Mouse (Mus musculus) forebrain, embryonic 16.5 days (tissue): ENCODE data around the gene Ehhadh. TPM values are rescaled to one million over a fixed set of nuclear protein-coding genes. Genes with fewer than 3 reads are reported as not detected.

Experiments
- ATAC-seq: fragments of 200-750 bp; cut with Nextera tagmentation; 2 replicates; pipeline ENCODE4 v1.8.0; 2017; ENCODE audit warnings: mild to moderate bottlenecking, moderate library complexity
- H3K27ac ChIP-seq: fragments of 300-500 bp; sonication (generic); 2 replicates; pipeline ENCODE4 v1.5.1; 2014; ENCODE audit warnings: low read length, control low read depth
- H3K27me3 ChIP-seq: fragments of 300-500 bp; sonication (generic); replicated peaks from 2 replicates; pipeline ENCODE4 v1.6.1; 2014; ENCODE audit warnings: low read length; ENCODE audit not compliant: control insufficient read depth, insufficient read depth
- H3K36me3 ChIP-seq: fragments of 300-500 bp; sonication (generic); 2 replicates; pipeline ENCODE4 v1.6.1; 2014; ENCODE audit not compliant: control insufficient read depth, insufficient read depth
- H3K4me1 ChIP-seq: fragments of 300-500 bp; sonication (generic); replicated peaks from 2 replicates; pipeline ENCODE4 v1.6.1; 2014; ENCODE audit warnings: low read length; ENCODE audit not compliant: control insufficient read depth, insufficient read depth
- H3K4me2 ChIP-seq: fragments of 300-500 bp; sonication (generic); 2 replicates; pipeline ENCODE4 v1.6.1; 2014; ENCODE audit warnings: mild to moderate bottlenecking, low read length, control low read depth
- H3K4me3 ChIP-seq: fragments of 300-500 bp; sonication (generic); replicated peaks from 2 replicates; pipeline ENCODE4 v1.5.1; 2014; ENCODE audit warnings: mild to moderate bottlenecking, low read length, control low read depth
- H3K9ac ChIP-seq: fragments of 300-500 bp; sonication (generic); replicated peaks from 2 replicates; pipeline ENCODE4 v1.6.1; 2014; ENCODE audit warnings: low read depth, low read length, control low read depth
- H3K9me3 ChIP-seq: fragments of 300-500 bp; sonication (generic); 2 replicates; pipeline ENCODE4 v1.6.1; 2016; ENCODE audit warnings: low read length; ENCODE audit not compliant: control insufficient read depth
- WGBS: fragments of 180-500 bp; shearing (Covaris S2); extraction: QIAGEN DNeasy Blood & Tissue Kit; methylation state at CpG from one replicate; pipeline ENCODE4 v1.1.7; 2014; 5-methylcytosine and 5-hydroxymethylcytosine counted together
- polyA plus RNA-seq: library from polyadenylated mRNA; unstranded; fragments of >200 nt; fragmentation: Nextera tagmentation; extraction: Ambion mirVana; gene quantifications from 2 replicates; pipeline ENCODE4 v1.2.1, GENCODE M21; 2015

The Ehhadh gene
- polyA plus RNA-seq, 1 experiment from 2014 or later: 1.1 TPM

DNA sequence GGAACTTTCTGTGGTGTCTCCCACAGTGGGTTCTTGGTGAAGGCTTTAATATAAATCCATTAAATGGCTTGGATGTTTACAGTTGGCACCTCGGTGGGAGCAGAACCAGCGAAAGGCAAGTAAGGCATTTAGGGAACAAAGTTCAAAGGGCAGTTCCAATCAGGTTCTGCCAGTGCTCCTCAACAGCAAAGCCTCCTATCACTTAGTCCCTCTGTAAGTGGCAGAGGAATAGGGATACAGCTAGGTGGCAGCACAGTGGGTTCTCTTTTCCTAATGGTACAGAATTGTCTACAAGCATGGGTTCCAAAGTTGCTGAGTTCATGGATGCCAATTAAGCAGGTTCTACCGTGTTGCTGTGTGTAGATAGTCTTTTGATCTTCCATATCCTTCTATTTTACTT is 974 bp upstream of the Ehhadh start:
- Histone ChIP-seq H3K27ac (no peak overlapping the region), H3K9me3 (no peaks in the 10 kb centered on the region), H3K4me3 (no peak overlapping the region), H3K9ac (no peak overlapping the region), H3K4me1 (peaks cover 13% of the 10 kb centered on the region), H3K27me3 (no peaks in the 10 kb centered on the region), H3K4me2 (no peak overlapping the region), H3K36me3 (no peaks in the 10 kb centered on the region)
- 47% methylated on average over 3 of the region's 3 CpGs for WGBS
- ATAC-seq: no peak

DNA sequence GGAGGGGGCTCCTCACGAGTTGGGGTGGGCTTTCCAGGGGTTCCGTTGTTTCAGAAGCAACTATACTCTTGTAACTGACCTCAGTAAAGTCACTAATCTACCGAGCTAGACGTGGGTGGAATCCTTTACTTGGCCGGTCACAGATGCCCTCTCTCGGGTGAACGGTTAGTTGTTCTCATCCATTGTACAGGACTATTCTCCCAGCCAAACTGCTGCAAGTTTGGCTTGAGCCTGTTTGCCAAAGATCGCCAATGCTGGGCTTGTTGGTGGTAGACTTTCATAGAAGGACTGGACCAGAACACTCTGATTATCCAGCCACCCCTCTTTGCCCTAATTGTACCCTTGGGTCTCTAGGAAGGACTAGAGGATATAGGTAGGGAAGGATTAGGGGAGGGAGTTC is 1.3 kb downstream of the Ehhadh start:
- Histone ChIP-seq H3K4me2 (no peak overlapping the region), H3K9ac (no peak overlapping the region), H3K4me3 (no peak overlapping the region), H3K27me3 (no peaks in the 10 kb centered on the region), H3K36me3 (no peaks in the 10 kb centered on the region), H3K9me3 (no peaks in the 10 kb centered on the region), H3K27ac (no peak overlapping the region), H3K4me1 (peaks cover 10% of the 10 kb centered on the region; the same call in 1 of the 2 replicates)
- ATAC-seq: no peak
- 88% methylated on average over 8 of the region's 8 CpGs for WGBS

DNA sequence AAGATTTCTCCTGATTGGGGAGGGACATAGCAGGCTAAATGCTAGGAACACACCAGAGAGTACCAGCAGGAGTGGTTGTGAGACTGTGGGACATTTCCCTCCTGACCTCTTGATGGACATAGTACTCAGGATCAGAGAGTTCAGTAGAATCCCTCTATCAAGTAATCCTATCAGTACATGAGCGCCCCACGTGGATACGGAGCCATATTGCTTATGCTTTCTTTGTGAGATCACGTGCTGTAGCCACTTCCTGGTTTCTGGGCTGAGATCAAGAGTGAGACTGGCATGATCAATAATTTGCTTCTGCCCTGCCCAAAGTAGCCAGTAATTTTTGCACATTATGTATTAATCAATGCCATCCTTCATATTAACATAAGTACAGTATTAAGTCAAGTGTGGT is 2.6 kb downstream of the Ehhadh start:
- Histone ChIP-seq H3K4me3 (no peak overlapping the region), H3K27me3 (no peaks in the 10 kb centered on the region), H3K9me3 (no peaks in the 10 kb centered on the region), H3K9ac (no peak overlapping the region), H3K27ac (no peak overlapping the region), H3K4me2 (no peak overlapping the region), H3K4me1 (peaks cover 10% of the 10 kb centered on the region; the same call in 1 of the 2 replicates), H3K36me3 (no peaks in the 10 kb centered on the region)
- 81% methylated on average over 4 of the region's 4 CpGs for WGBS
- no peak for ATAC-seq

DNA sequence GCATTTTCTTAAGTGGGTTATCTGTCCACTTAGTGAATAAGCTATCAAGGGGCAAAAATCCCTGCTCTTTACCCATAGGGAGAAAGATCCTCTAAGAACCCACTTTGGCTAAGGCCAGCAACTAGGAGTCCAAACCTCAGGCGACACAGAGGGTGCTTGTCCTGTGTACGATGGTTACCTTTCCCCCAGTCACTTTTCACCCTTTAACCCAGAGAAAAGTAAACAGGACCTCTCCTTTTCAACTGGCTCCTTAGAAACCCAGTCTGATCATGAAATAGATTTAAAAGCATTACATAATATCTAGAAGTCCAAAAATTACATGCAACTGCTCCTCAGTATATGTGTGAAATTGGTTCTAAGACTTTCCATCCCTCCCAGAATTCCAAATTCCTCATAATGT is 4.8 kb downstream of the Ehhadh start:
- Histone ChIP-seq H3K27ac (no peak overlapping the region), H3K9ac (no peak overlapping the region), H3K9me3 (no peaks in the 10 kb centered on the region), H3K4me3 (no peak overlapping the region), H3K36me3 (no peaks in the 10 kb centered on the region), H3K4me2 (no peak overlapping the region), H3K27me3 (no peaks in the 10 kb centered on the region), H3K4me1 (peaks cover 7% of the 10 kb centered on the region; the same call in 1 of the 2 replicates)
- no peak for ATAC-seq
- WGBS: 76% methylated on average over 2 of the region's 2 CpGs

DNA sequence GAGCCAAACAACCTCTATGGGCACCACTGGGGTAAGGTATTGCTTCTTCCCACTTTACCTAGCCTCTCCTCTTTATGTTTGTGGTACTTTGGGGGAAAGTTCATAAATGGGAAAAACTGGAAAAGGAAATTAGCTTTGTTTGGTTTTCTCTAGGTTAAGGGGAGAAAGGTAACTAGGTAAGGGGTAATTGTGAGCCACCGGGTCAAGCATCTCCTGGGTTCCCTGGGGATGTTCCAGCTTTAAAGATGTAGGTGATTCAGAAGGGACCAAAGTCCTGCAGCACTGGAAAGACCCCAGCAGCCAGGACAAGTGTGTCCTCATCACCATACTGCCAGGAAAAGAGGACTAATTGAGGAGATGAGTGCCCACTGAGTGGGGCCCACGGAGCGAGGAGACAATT is 5.7 kb downstream of the Ehhadh start:
- Histone ChIP-seq H3K36me3 (no peaks in the 10 kb centered on the region), H3K9me3 (no peaks in the 10 kb centered on the region), H3K4me1 (no peaks in the 10 kb centered on the region), H3K27me3 (no peaks in the 10 kb centered on the region), H3K4me3 (no peak overlapping the region), H3K27ac (no peak overlapping the region), H3K9ac (no peak overlapping the region), H3K4me2 (no peak overlapping the region)
- no peak for ATAC-seq
- WGBS: 76% methylated on average over 3 of the region's 3 CpGs

DNA sequence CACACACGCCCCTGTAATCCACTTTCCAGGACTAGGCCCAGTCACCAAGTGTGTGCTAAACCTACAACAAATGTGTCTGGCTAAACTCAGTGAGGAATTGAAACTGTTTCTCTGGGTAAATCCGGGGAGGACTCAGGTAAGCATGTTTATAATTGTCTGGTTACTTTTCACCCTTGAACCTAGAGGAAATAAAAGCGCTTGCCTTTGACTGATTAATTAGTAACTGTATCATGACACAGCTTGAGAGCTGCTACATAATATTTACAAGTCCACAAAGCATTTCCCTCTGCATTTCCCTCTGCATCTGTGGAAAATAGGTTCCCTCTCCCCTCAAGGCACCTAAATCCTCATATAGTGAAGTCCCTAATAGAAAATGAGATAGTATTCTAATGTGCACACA is 6.3 kb downstream of the Ehhadh start:
- Histone ChIP-seq H3K9me3 (no peaks in the 10 kb centered on the region), H3K4me2 (no peak overlapping the region), H3K36me3 (no peaks in the 10 kb centered on the region), H3K4me3 (no peak overlapping the region), H3K27me3 (no peaks in the 10 kb centered on the region), H3K4me1 (no peaks in the 10 kb centered on the region), H3K9ac (no peak overlapping the region), H3K27ac (no peak overlapping the region)
- no peak for ATAC-seq
- 71% methylated on average over 3 of the region's 3 CpGs for WGBS

DNA sequence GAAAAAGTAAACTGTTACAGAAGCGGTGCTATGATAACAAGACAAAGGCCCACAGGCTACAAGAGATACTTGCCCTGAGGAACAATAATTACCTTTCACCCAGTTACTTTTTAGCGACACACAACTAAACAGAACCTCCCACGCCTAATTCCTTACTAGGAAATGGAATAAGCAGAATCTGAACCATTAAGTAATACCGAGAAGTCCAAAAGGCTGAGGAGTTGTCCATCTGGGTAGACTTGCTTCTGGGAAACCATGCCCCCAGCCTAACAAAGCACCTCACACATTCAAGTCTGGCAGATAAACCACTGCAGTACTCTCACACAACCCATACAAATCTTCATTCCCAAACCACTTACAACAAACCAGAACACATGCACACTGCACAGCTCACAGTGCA is 8.5 kb downstream of the Ehhadh start:
- no peaks in the 10 kb centered on the region for H3K36me3 ChIP-seq
- WGBS: 93% methylated on average over 4 of the region's 4 CpGs

DNA sequence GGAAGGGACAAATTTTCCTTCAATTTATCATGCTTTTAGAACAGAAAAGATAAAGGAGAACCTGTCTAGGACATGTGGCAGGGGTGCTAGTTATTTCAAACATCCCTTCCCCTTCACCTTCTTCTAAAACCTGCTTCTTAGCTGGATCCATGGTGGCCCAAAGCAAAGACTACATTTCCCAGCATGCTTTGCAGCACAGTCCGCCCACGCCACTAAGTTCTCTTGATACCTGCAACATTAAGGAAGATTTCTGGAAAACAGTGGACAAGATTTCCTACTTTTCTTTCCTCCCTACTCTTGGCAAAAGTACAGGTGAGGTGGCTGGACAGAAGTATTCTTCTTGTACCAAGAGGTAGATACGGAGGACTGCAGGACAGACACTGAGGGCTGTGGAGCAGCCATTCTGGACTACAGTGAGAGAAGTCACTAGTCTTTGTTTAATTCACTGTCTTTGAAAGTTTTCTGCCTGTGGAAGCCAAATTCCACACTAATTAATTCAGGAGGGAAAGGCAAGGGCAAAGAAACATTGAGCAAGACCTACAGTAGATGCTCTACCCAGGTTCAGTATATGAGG is 9.2 kb downstream of the Ehhadh start:
- no peaks in the 10 kb centered on the region for H3K4me1 ChIP-seq
- H3K9ac ChIP-seq: no peak overlapping the region
- no peaks in the 10 kb centered on the region for H3K36me3 ChIP-seq
- no peak overlapping the region for H3K27ac ChIP-seq
- no peak for ATAC-seq
- no peaks in the 10 kb centered on the region for H3K9me3 ChIP-seq
- no peak overlapping the region for H3K4me2 ChIP-seq
- H3K4me3 ChIP-seq: peak overlapping the region; percentile 10
- no peaks in the 10 kb centered on the region for H3K27me3 ChIP-seq
- 35% methylated on average over 3 of the region's 3 CpGs for WGBS

More for the DNA sequence above, 8.5 kb downstream of the Ehhadh start:
- no peaks in the 10 kb centered on the region for H3K4me1 ChIP-seq
- no peak overlapping the region for H3K4me2 ChIP-seq
- H3K27me3 ChIP-seq: no peaks in the 10 kb centered on the region
- no peak for ATAC-seq
- no peak overlapping the region for H3K9ac ChIP-seq
- no peak overlapping the region for H3K4me3 ChIP-seq
- H3K9me3 ChIP-seq: no peaks in the 10 kb centered on the region
- H3K27ac ChIP-seq: no peak overlapping the region

DNA sequence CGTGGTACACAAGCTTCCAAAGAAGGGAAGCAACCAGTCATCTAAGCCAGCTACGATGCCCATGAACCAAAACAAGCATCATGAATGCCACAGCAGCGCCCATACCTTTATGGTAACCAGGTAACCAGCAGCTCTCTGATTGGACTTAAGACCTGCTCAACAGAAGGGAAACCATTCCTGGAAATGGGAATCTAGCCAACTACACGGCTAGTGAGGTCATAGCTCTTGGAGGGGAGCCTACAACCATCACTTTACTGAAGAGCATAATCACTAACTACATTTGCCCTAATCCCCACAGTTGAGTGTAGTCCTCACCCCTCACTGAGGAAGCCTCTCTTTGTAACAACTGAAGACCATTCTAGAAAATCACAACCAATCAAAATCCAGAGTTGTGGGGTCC is 12.9 kb downstream of the Ehhadh start:
- WGBS: 71% methylated on average over 4 of the region's 4 CpGs
- Histone ChIP-seq H3K4me1 (no peaks in the 10 kb centered on the region), H3K9ac (no peak overlapping the region), H3K9me3 (no peaks in the 10 kb centered on the region), H3K4me2 (no peak overlapping the region), H3K4me3 (no peak overlapping the region), H3K27ac (no peak overlapping the region), H3K27me3 (no peaks in the 10 kb centered on the region), H3K36me3 (no peaks in the 10 kb centered on the region)
- no peak for ATAC-seq

DNA sequence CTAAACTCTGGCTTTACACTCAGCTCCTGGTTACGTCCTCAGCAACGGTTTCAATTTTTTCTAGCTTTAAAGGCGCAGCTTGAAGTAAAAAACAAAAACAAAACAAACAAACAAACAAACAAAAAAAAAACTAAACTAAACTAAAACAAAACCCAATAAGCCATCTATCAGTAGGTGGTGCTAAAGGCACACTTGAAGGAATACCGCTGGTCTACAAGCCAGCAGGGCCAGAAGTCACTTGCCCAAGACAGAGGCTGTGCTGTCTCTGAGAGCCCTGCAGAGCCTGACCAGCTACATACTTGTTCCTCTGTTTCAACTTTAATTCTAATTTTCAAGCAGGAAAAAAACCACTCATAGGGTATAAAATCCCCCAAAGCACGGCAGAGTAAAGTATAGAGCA is 17.9 kb downstream of the Ehhadh start:
- ATAC-seq: no peak
- WGBS: 84% methylated on average over 5 of the region's 5 CpGs
- Histone ChIP-seq H3K9ac (no peak overlapping the region), H3K4me1 (no peaks in the 10 kb centered on the region), H3K27me3 (no peaks in the 10 kb centered on the region), H3K27ac (no peak overlapping the region), H3K36me3 (no peaks in the 10 kb centered on the region), H3K9me3 (no peaks in the 10 kb centered on the region), H3K4me2 (no peak overlapping the region), H3K4me3 (no peak overlapping the region)
